In the genomic region with DNA sequence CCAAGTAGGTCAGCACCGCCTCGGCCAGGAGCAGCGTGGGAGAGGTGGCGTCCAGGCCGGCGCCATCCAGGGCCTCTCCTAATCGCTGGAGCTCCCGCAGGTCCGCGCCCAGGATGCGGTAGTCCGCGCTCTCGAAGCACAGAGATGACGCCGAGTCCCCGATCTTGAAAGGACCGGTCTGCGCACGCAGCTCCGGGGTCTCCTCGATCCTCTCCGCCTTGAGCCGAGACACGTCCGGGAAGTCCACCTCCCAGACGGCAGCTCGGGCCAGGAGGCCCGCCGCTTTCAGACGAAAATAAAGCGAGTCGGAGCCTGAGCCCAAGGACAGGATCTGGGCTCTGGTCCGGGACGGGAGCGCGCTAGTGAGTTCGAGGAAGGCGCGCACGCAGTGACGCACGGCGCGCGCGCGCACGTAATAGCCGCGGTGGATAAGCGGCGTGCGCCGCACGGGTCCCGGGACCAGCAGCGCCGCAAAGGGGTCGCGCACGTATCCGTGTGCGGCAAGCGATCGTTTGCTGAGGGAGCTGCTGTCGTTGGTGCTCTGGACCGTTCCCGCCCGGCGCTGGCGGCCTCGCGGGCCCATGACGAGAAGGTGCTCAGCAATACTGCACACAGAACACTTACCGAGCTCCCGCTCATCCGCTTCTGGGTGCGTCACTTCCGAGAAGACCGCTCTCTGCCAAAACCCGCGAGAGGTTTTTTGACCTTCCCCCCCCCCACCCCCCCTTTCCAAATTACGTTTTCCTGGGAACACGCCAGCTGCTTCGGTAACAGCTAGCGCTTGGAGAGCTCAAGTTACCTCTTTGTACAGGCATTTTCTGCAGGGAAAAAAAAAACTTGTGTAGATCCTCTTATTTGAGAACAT, we compare ENCODE assay signal across 8 mouse cellular contexts. TPM values are rescaled to one million over a fixed set of nuclear protein-coding genes. Genes with fewer than 3 reads are reported as not detected.
DNase-seq lines count a peak whose midpoint lies in the region; ATAC-seq and TF ChIP-seq lines count a peak whose summit lies in the region.

A gene (plus strand): TSS at position 411 of the 865 bp plus-strand sequence.
A gene (minus strand): TSS at position 636 of the 865 bp plus-strand sequence.

- peak; percentile 88 for DNase-seq in gastrocnemius, postnatal 10 days
- DNase-seq in induced T-regulatory cell, adult 2 months (ENCODE audit: low read depth): peak; percentile 94
- peak; percentile 75 to 93 for DNase-seq in left cerebral cortex, adult 9 months (ENCODE audit: low spot score in 2 of 2)
- DNase-seq in right cerebral cortex, postnatal 14 days: peak; percentile 89
- peak; percentile 88 to 91 for DNase-seq in urinary bladder, postnatal 36 days (ENCODE audit: low spot score in 2 of 2)

- TF ChIP-seq POLR2A in cortical plate, adult 2 months (IDR thresholded peaks at IDR 0.05; ENCODE audit: extremely low read depth, insufficient read depth, low read length): peak; percentile 89

- peak within 1 kb of the TSS; percentile 96 for H3K27ac ChIP-seq in cortical plate, adult 2 months (ENCODE audit: insufficient read depth, low read length)

- ATAC-seq in activated CD4-positive, CD25-positive, alpha-beta regulatory T cell, adult 4 months: peak; percentile 86
- ATAC-seq in megakaryocyte progenitor cell, adult 5-6 weeks (replicated peaks; ENCODE audit: poor library complexity): peak; percentile 78

- TF ChIP-seq CTCF in cortical plate, adult 2 months (IDR thresholded peaks at IDR 0.05; ENCODE audit: extremely low read depth, insufficient read depth, low read length): no peak

- peak within 1 kb of the TSS; percentile 56 for H3K4me3 ChIP-seq in cortical plate, adult 2 months (ENCODE audit: insufficient read depth, low read length)

- H3K4me1 ChIP-seq in cortical plate, adult 2 months (ENCODE audit: control insufficient read depth, insufficient read depth, low read length): peaks cover 7% of the 10 kb centered on the region

RNA-seq across cellular contexts. Expression of the first gene that starts in this region (rescaled TPM):
- polyA plus RNA-seq in activated CD4-positive, CD25-positive, alpha-beta regulatory T cell, adult 4 months (2017; shearing (Covaris generic)): 10 to 100 TPM; 20.4 to 22.6 TPM
- polyA plus RNA-seq in cortical plate, adult 2 months (2012; rRNA removed): 17.0 and 19.6 TPM in 2 replicates
- total RNA-seq in gastrocnemius, postnatal 10 days (2021): 10 to 100 TPM; 11.7 to 14.0 TPM
- 12.2 and 12.4 TPM in 2 replicates for total RNA-seq in megakaryocyte progenitor cell, adult 5-6 weeks (2015)
- total RNA-seq in megakaryocyte progenitor cell, adult 5-6 weeks (2017): 10.6 and 15.4 TPM in 2 replicates

RNA-seq across cellular contexts. Expression of the second gene that starts in this region (rescaled TPM):
- polyA plus RNA-seq in activated CD4-positive, CD25-positive, alpha-beta regulatory T cell, adult 4 months (2017; shearing (Covaris generic)): 1 to 10 TPM; 4.1 to 6.3 TPM
- polyA plus RNA-seq in cortical plate, adult 2 months (2012; rRNA removed): 4.8 and 6.3 TPM in 2 replicates
- total RNA-seq in gastrocnemius, postnatal 10 days (2021): 1 to 10 TPM; 4.0 to 5.3 TPM
- 11.7 and 12.8 TPM in 2 replicates for total RNA-seq in megakaryocyte progenitor cell, adult 5-6 weeks (2015)
- 8.4 and 9.7 TPM in 2 replicates for total RNA-seq in megakaryocyte progenitor cell, adult 5-6 weeks (2017)

Comparison
In these comparisons a context has a peak if more than half of its experiments do, and no peak if none do; other contexts are left out.
1. Peak in every context shown above with its lines: DNase-seq, ATAC-seq, H3K4me3 ChIP-seq and H3K27ac ChIP-seq.